Mouse (Mus musculus): ENCODE measurements around the gene Tomm20l.

Tomm20l gene

GRCm38 (mm10) chr12:71150167-71150566 lies 38.9 kb downstream of the Tomm20l start:
- no peak for DNase-seq (ENCODE audit: low read depth, low spot score)

GRCm38 (mm10) chr12:71154979-71155378 lies 43.8 kb downstream of the Tomm20l start:
- DNase-seq (ENCODE audit: low read depth, low spot score), result peak; percentile 50

- no peak for DNase-seq (ENCODE audit: low read depth, low spot score)
Measured at GRCm38 (mm10) chr12:71157974-71158373, 46.7 kb downstream of the Tomm20l start.

- DNase-seq (ENCODE audit: low read depth, low spot score), result no peak
Measured at GRCm38 (mm10) chr12:71164410-71164809, 53.2 kb downstream of the Tomm20l start.

- DNase-seq (ENCODE audit: low read depth, low spot score), result no peak
Measured at GRCm38 (mm10) chr12:71169911-71170310, 58.7 kb downstream of the Tomm20l start.

Data from 3T3-L1 (cell line).